Mouse (Mus musculus): ENCODE results near the gene Crybb2. TPM values are rescaled to one million over a fixed set of nuclear protein-coding genes. Genes with fewer than 3 reads are reported as not detected.

The Crybb2 gene
- polyA plus RNA-seq, 1 experiment from 2014 or later, result not detected

- 85% methylated on average over 2 of the region's 2 CpGs for WGBS
- Histone ChIP-seq H3K4me1 (replicated peaks; ENCODE audit: control insufficient read depth, insufficient read depth, low read length) (0 out of 2 replicates have a peak, but pooled peaks cover under 1% of the 10 kb centered on the region), H3K9me3 (ENCODE audit: control insufficient read depth, low read length) (no peaks in the 10 kb centered on the region), H3K4me3 (replicated peaks; ENCODE audit: low read length) (no peak overlapping the region), H3K36me3 (ENCODE audit: control insufficient read depth, insufficient read depth) (no peaks in the 10 kb centered on the region), H3K9ac (replicated peaks; ENCODE audit: low read depth, low read length) (no peak overlapping the region), H3K4me2 (ENCODE audit: low read length) (no peak overlapping the region), H3K27me3 (replicated peaks; ENCODE audit: control insufficient read depth, insufficient read depth, low read length) (no peaks in the 10 kb centered on the region), H3K27ac (ENCODE audit: low read length) (no peak overlapping the region)
- ATAC-seq, result no peak
These were observed 61.4 kb downstream of the Crybb2 start for GRCm38 (mm10) chr5:113008496-113008895.

Other genes with a start within 250 kb of the Crybb2 start
- gene Myo18b, start 173.8 kb downstream of the Crybb2 start, polyA plus RNA-seq (2015; fragmentation: Nextera tagmentation; extraction: Ambion mirVana), result 0.76 and 1.1 TPM in 2 replicates
- gene Grk3, start 54.3 kb downstream of the Crybb2 start, polyA plus RNA-seq (2015; fragmentation: Nextera tagmentation; extraction: Ambion mirVana), result 16.3 and 25.1 TPM in 2 replicates
- gene Crybb3, start 11.5 kb upstream of the Crybb2 start, polyA plus RNA-seq (2015; fragmentation: Nextera tagmentation; extraction: Ambion mirVana), result 0.56 and 0.94 TPM in 2 replicates
- gene 2900026A02Rik, start 151.1 kb upstream of the Crybb2 start, polyA plus RNA-seq (2015; fragmentation: Nextera tagmentation; extraction: Ambion mirVana), result 4.6 and 5.0 TPM in 2 replicates
- gene Tmem211, start 156.8 kb upstream of the Crybb2 start, polyA plus RNA-seq (2015; fragmentation: Nextera tagmentation; extraction: Ambion mirVana), result not detected in 2 replicates
- 15.8 and 19.2 TPM in 2 replicates for gene Sgsm1, start 240.7 kb upstream of the Crybb2 start, polyA plus RNA-seq (2015; fragmentation: Nextera tagmentation; extraction: Ambion mirVana)

Data from forebrain, embryonic 16.5 days (tissue).